Mouse (Mus musculus) small intestine, adult 2 months (tissue): ENCODE results near the gene Ikzf4.

Experiments used
- CTCF ChIP-seq: fragments of 200-500 bp; IDR thresholded peaks from 2 replicates; pipeline ENCODE4 v1.5.1; 2012; ENCODE audit warnings: low read depth, mild to moderate bottlenecking, control low read depth, inconsistent platforms, low read length, moderate library complexity, mixed read lengths; ENCODE audit not compliant: insufficient replicate concordance, insufficient read length; ENCODE audit errors: extremely low read depth
- POLR2A ChIP-seq: fragments of 200-500 bp; IDR thresholded peaks from 2 replicates; pipeline ENCODE4 v1.6.1; 2012; ENCODE audit warnings: low read depth, mild to moderate bottlenecking, control low read depth, inconsistent platforms, low read length, moderate library complexity

GRCm38 (mm10) chr10:128626311-128627310 lies 19.2 kb downstream of the Ikzf4 start, which contains the start of gene Rps26:
- no peak for TF ChIP-seq CTCF
- peak; percentile 93 for TF ChIP-seq POLR2A
